Mouse (Mus musculus) left cerebral cortex, adult 18-20 months (tissue): Measurements from ENCODE around the gene Gkn1. TPM values are rescaled to one million over a fixed set of nuclear protein-coding genes. Genes with fewer than 3 reads are reported as not detected.

ENCODE experiments used
- DNase-seq, 2 experiments: peaks; one replicate each; pipeline ENCODE4 v3.0.0; 2021 to 2022; ENCODE audit warnings: low spot score in 2 of 2, mixed read lengths in 1 of 2
- total RNA-seq, 2 experiments: library from RNA; stranded (reverse); gene quantifications; 2 replicates each; pipeline ENCODE4 v1.2.3; 2021

The Gkn1 gene
- total RNA-seq, 2 experiments from 2014 or later: not detected

DNA sequence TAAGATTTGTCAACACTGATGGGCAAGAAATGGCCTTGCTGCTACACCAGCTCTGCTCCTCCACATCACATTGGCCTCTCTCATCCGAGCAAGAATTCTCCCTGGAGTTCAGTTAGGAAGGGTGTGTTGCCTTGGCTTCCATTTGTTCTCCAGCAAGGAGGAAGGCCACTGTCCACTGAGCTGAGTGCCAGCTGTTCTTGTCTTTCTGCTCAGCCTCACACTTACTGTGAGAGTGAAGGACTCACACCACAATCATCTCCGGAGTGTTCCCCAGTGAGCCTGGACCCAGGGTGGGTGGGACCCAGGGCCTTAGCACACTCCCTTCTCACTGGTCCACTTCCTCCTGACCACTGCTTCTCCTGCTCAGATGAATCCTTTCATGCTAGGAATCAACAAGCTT is 23.8 kb downstream of the Gkn1 start:
- DNase-seq: no peak

DNA sequence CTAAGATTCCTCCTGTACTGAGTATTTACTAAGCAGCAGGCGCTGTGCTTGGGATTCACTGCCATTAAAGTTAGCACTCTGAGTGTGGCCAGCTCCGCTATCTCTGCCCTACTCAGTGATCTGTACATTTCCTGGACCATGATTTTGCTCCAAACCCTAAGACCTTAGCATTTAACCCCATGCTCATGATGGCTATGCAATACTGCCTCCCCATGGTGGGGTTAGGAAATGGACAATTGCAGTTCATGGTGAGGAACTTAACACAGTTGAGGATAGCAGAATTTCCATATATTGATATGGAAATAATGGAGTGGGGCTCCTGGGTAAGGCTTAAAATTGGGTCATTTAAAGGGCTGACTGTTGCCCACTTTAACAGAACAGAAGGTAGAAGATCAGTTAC is 27.4 kb downstream of the Gkn1 start:
- DNase-seq: peak; percentile 33 to 48

DNA sequence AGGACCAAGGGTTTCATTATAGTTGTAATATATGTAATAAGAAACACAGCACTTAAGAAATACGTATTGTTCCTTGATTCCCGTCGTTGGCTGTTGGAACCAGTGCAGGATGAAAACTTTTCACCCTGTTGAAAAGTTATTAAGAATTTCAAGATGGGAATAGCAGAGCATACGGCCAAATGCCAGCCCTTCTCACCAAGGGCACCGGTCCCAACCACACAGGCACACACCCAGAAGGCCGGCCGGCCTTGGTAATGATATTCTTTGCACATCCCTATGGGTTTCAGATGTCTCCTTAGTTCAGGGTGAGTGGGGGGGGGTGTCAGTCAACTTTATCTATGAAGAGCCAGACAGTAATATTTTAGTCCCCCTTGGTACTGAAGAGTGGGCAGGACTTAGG is 32.1 kb downstream of the Gkn1 start:
- no peak for DNase-seq

DNA sequence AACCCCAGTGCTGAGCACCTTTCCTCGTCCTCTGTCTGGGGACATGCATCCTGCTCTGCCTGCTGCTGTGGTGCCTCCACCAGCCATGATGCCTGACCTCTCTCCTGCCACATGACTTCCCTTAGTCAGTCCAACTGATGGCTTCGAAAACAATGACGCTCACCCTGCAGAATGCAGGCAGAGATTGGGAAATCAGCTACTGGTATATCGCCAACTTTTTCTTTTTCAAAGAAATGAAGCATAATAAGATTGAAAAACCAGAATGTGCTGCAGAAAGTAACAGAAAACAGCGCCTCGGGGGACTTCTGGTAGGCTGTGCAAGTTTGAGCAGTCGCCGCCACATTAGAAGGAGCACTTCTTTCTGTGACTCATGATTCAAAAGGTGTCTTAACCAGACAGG is 33.8 kb downstream of the Gkn1 start:
- no peak for DNase-seq

DNA sequence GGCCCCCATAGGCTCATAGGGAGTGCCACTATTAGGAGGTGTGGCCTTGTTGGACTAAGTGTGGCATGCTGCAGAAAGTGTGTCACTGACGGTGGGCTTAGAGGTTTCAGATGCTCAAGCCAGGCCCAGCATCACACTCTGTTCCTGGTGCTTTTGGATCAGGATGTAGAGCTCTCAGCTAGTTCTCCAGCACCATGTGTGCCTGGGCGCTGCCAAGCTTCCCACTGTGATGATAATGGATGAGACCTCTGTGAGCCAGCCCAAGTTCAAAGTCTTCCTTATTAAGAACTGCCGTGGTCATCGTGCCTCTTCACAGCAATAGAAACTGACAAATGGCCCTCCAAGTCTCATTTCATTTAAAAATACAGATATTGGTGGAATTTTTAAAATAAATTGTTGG is 38.0 kb downstream of the Gkn1 start:
- DNase-seq: no peak

DNA sequence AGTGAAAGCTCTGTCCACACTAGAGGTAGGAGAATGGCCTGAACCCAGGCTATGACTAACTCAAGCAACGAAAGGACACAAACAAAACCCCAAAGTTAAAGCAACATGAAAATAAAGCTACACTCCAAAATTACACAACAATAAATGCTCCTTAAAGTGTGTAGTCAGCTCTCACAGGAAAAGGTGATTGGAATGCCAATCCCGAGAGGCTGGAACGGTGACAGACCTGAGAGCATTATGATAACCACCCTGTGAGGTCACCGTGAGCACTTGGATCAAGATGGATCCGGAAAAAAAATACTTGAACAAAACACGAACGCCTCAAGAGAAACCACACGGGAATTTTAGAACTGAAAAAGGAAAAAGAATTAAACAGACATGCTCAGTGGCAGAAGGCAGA is 46.3 kb downstream of the Gkn1 start:
- DNase-seq: no peak

DNA sequence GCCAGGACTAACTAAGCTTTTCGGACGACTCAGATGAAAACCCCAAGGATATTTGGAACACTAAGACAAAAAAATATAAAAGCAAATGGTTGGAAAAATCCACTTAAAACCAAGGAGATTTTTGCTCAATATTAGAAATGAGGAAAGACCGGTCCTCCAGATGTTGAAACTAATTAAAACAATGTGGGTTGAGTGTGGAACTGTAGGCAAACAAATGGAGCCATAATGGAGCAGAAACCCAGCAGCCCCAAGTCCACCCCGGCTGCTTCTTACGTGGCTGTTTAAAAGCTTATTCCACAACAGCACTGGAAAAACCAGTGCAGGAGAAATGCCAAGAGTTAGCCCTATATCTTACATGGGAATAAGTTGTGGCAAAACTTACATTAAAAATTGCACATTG is 48.0 kb downstream of the Gkn1 start:
- DNase-seq: no peak

DNA sequence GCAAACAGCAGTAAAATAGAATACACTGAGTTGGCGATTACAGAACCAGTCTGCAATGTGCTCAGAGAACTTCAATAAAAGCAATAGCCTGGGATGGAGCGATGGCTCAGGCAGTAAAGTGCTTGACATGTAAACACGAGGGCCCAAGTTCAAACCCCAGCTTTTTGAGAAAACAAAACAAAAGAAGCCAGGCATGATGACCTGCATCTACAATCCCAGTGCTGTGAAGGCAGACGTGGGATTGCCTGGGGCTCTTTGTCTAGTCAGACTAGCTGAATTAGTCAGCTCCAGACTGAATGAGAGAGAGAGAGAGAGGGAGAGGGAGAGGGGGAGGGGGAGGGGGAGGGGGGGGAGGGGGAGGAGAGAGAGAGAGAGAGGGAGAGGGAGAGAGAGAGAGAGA is 48.8 kb downstream of the Gkn1 start:
- DNase-seq: no peak

Other genes starting within 250 kb of the Gkn1 start
- gene D6Ertd527e, start 246.2 kb downstream of the Gkn1 start, total RNA-seq: not detected
- gene Antxr1, start 15.1 kb downstream of the Gkn1 start, total RNA-seq: 10 to 100 TPM; 11.6 to 14.4 TPM
- not detected for gene Gkn2, start 22.4 kb upstream of the Gkn1 start, total RNA-seq
- 1 to 10 TPM; 3.7 to 4.0 TPM for gene Gkn3, start 38.0 kb upstream of the Gkn1 start, total RNA-seq
- not detected for gene Bmp10, start 78.1 kb upstream of the Gkn1 start, total RNA-seq
- 10 to 100 TPM in 1 of 2 experiments, 1 to 10 TPM in 1; 8.1 to 10.8 TPM for gene Arhgap25, start 182.3 kb upstream of the Gkn1 start, total RNA-seq
- gene Prokr1, start 239.8 kb upstream of the Gkn1 start, total RNA-seq: under 1 TPM; 0.14 to 0.46 TPM